Mouse (Mus musculus): ENCODE data around the gene Olfr874.

GRCm38 (mm10) chr9:37771759-37772158 is 26.9 kb downstream of the Olfr874 start, which contains the start of gene Olfr875:
- TF ChIP-seq CTCF (IDR thresholded peaks at IDR 0.05) (no peak), EP300 (IDR thresholded peaks at IDR 0.05; ENCODE audit: insufficient read depth, low read depth, low read length) (no peak)

Measured in heart, adult 2 months (tissue).